Mouse (Mus musculus) spleen, adult 18-20 months (tissue): ENCODE data around the gene Srrm1.

Experiments used
- DNase-seq, 2 experiments: peaks; one replicate each; pipeline ENCODE4 v3.0.0; 2022; ENCODE audit warnings: mixed read lengths in 2 of 2

Gene Srrm1

GRCm38 (mm10) chr4:135352326-135353065 is 625 bp downstream of the Srrm1 start:
- DNase-seq: no peak

GRCm38 (mm10) chr4:135337376-135337942 is 15.7 kb downstream of the Srrm1 start:
- no peak for DNase-seq

GRCm38 (mm10) chr4:135336023-135336357 is 17.1 kb downstream of the Srrm1 start:
- no peak for DNase-seq

- no peak for DNase-seq
Observed at GRCm38 (mm10) chr4:135335327-135336022, 17.6 kb downstream of the Srrm1 start.

- DNase-seq: no peak
Observed at GRCm38 (mm10) chr4:135326469-135326868, 26.7 kb downstream of the Srrm1 start.

- DNase-seq: no peak
Observed at GRCm38 (mm10) chr4:135326046-135326445, 27.1 kb downstream of the Srrm1 start.

- DNase-seq: no peak
Observed at GRCm38 (mm10) chr4:135323021-135323420, 30.1 kb downstream of the Srrm1 start.

GRCm38 (mm10) chr4:135317966-135318365 is 35.2 kb downstream of the Srrm1 start:
- DNase-seq: peak; percentile 37 to 57

- no peak for DNase-seq
Observed at GRCm38 (mm10) chr4:135317539-135317938, 35.6 kb downstream of the Srrm1 start.

GRCm38 (mm10) chr4:135315287-135315686 is 37.8 kb downstream of the Srrm1 start:
- DNase-seq: no peak

- DNase-seq: no peak
Observed at GRCm38 (mm10) chr4:135314419-135314832, 38.7 kb downstream of the Srrm1 start.

- peak; percentile 53 to 57 for DNase-seq
Observed at GRCm38 (mm10) chr4:135313761-135314241, 39.3 kb downstream of the Srrm1 start.

GRCm38 (mm10) chr4:135313111-135313691 is 39.9 kb downstream of the Srrm1 start:
- DNase-seq: peak in 1 of 2 experiments; percentile 20

GRCm38 (mm10) chr4:135312706-135313105 is 40.4 kb downstream of the Srrm1 start:
- DNase-seq: no peak

- no peak for DNase-seq
Observed at GRCm38 (mm10) chr4:135310371-135310770, 42.8 kb downstream of the Srrm1 start.

GRCm38 (mm10) chr4:135309726-135310125 is 43.4 kb downstream of the Srrm1 start:
- no peak for DNase-seq

GRCm38 (mm10) chr4:135309112-135309659 is 43.9 kb downstream of the Srrm1 start:
- no peak for DNase-seq

GRCm38 (mm10) chr4:135306971-135307632 is 46.0 kb downstream of the Srrm1 start:
- DNase-seq: no peak

- DNase-seq: no peak
Observed at GRCm38 (mm10) chr4:135306533-135306932, 46.6 kb downstream of the Srrm1 start.

- DNase-seq: no peak
Observed at GRCm38 (mm10) chr4:135302261-135302660, 50.9 kb downstream of the Srrm1 start.

GRCm38 (mm10) chr4:135301166-135301565 is 52.0 kb downstream of the Srrm1 start:
- no peak for DNase-seq

- DNase-seq: no peak
Observed at GRCm38 (mm10) chr4:135300248-135301041, 52.7 kb downstream of the Srrm1 start.
